Mouse (Mus musculus) testis, adult 2 months (tissue): Measurements from ENCODE around the gene Lhfpl5. TPM values are rescaled to one million over a fixed set of nuclear protein-coding genes. Genes with fewer than 3 reads are reported as not detected.

Source experiments
- H3K27ac ChIP-seq: fragments of 200-500 bp; 2 replicates; pipeline ENCODE4 v1.5.1; 2012; ENCODE audit warnings: low read depth, low read length; ENCODE audit not compliant: control insufficient read depth, insufficient read depth
- H3K27me3 ChIP-seq: fragments of 200-500 bp; 2 replicates; pipeline ENCODE4 v1.6.1; 2012; ENCODE audit warnings: mild to moderate bottlenecking, low read length, moderate library complexity; ENCODE audit not compliant: control insufficient read depth, insufficient read depth
- H3K36me3 ChIP-seq: fragments of 200-500 bp; 2 replicates; pipeline ENCODE4 v1.6.1; 2012; ENCODE audit warnings: mild to moderate bottlenecking, low read length; ENCODE audit not compliant: control insufficient read depth, insufficient read depth
- H3K4me1 ChIP-seq: fragments of 200-500 bp; 2 replicates; pipeline ENCODE4 v1.6.1; 2012; ENCODE audit warnings: low read length; ENCODE audit not compliant: control insufficient read depth, insufficient read depth
- H3K4me3 ChIP-seq: fragments of 200-500 bp; 2 replicates; pipeline ENCODE4 v1.5.1; 2012; ENCODE audit warnings: low read depth, mild to moderate bottlenecking, low read length, moderate library complexity, mixed read lengths; ENCODE audit not compliant: control insufficient read depth
- CTCF ChIP-seq: fragments of 200-500 bp; IDR thresholded peaks from 2 replicates; pipeline ENCODE4 v1.5.1; 2012; ENCODE audit warnings: low read depth, mild to moderate bottlenecking, inconsistent platforms, low read length, moderate library complexity; ENCODE audit not compliant: control insufficient read depth, insufficient read depth, insufficient replicate concordance
- POLR2A ChIP-seq: fragments of 200-500 bp; IDR thresholded peaks from 2 replicates; pipeline ENCODE4 v1.6.1; 2012; ENCODE audit warnings: low read depth, mild to moderate bottlenecking, inconsistent platforms, low read length, moderate library complexity; ENCODE audit not compliant: control insufficient read depth
- polyA plus RNA-seq: library from polyadenylated mRNA; depleted of rRNA; stranded (reverse); fragments of >200 nt; gene quantifications from 2 replicates; pipeline ENCODE4 v1.2.3, GENCODE M21; 2012

Gene Lhfpl5
- polyA plus RNA-seq, 1 experiment, result 0.10 TPM

- H3K36me3 ChIP-seq, result no peaks in the 10 kb centered on the region
- TF ChIP-seq POLR2A (no peak), CTCF (no peak)
- no peak overlapping the region for H3K4me3 ChIP-seq
- no peak overlapping the region for H3K27ac ChIP-seq
- no peaks in the 10 kb centered on the region for H3K27me3 ChIP-seq
- H3K4me1 ChIP-seq, result peaks cover 11% of the 10 kb centered on the region
Measured at GRCm38 (mm10) chr17:28572941-28573340, 2.5 kb upstream of the Lhfpl5 start.

DNA sequence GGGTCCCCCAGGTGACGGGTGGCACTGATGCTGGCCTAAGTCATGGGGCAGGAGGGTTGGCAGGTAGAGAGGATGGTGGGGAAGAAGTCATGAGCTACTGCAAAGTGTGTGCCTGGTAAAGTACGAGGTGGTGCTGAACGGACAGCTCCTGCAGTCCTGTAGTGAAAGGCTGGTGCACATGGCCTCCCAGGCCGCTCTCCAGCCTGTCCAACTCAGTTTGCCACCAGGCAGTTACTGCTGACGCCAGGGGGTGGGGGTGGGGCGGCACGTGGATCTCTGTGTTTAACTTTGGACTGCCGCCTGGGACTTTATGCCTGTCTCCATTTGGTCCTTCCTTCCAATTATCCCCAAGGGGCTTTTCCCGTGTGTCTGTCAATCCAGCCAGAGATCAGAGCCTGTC lies 5.0 kb downstream of the Lhfpl5 start:
- Histone ChIP-seq H3K4me3 (no peak overlapping the region), H3K4me1 (peaks cover 10% of the 10 kb centered on the region), H3K36me3 (no peaks in the 10 kb centered on the region), H3K27ac (no peak overlapping the region), H3K27me3 (no peaks in the 10 kb centered on the region)
- no peak for TF ChIP-seq CTCF
- TF ChIP-seq POLR2A, result no peak

DNA sequence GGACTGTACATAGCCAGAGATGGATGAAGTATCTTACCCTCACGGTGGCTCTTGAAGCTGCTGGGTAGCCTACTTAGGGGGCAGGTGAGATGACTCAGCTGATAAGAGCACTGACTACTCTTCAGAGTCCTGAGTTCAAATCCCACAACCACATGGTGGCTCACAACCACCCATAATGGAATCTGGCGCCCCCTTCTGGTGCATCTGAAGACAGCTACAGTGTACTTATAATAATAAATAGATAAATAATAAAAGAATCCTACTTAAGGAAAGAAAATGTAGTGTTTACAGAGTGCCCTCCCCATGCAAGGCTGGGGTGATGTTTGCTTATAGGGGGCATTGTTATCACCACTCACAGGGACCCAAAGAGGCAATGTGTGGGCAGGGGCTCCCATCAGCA lies 5.6 kb downstream of the Lhfpl5 start:
- Histone ChIP-seq H3K4me3 (no peak overlapping the region), H3K27me3 (no peaks in the 10 kb centered on the region), H3K27ac (no peak overlapping the region), H3K4me1 (peaks cover 4% of the 10 kb centered on the region), H3K36me3 (no peaks in the 10 kb centered on the region)
- TF ChIP-seq CTCF (no peak), POLR2A (no peak)

DNA sequence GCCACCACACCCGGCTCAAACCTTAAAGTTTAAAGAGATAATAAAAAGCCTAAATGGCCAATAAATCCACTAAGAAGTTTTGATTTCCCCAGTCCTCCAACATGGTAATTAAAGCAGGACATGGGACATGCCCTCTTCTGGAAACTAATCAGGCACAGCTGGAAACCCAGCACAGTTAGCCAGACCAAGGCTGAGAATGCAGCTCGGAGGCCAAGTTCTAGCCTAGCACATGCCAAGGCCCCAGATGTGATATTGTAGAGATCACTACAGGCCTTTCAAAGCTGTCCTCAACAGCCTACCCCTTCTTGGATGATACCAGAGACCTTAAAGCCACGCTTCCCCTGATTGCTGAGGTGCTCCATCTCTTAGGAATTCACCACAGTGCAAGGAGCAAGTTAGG lies 11.1 kb downstream of the Lhfpl5 start:
- TF ChIP-seq POLR2A (no peak), CTCF (no peak)
- H3K27me3 ChIP-seq, result no peaks in the 10 kb centered on the region
- peaks cover 3% of the 10 kb centered on the region for H3K36me3 ChIP-seq
- H3K4me3 ChIP-seq, result no peak overlapping the region
- no peak overlapping the region for H3K27ac ChIP-seq
- no peaks in the 10 kb centered on the region; the same call in 1 of the 2 replicates for H3K4me1 ChIP-seq

DNA sequence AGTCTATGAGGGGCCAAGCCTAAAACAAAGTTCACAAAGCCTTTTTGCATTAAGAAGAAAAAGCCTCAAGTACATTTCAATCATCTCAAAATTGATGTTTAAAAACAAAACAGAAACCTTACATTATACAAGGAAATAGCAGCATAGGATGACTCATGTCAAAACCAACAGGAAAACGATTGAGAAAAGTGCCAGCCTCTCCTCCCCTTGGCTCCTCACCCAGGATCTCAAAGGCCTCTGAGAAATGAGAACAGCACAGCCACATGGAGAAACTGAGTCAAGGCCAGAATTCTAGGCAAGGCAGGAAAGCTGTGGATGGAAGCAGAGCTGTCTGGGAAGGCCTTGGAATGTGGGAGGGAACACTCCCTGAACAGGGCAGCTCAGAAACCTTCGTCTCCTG lies 13.2 kb downstream of the Lhfpl5 start:
- Histone ChIP-seq H3K36me3 (peaks cover 5% of the 10 kb centered on the region), H3K4me1 (no peaks in the 10 kb centered on the region; the same call in 1 of the 2 replicates), H3K4me3 (no peak overlapping the region), H3K27ac (no peak overlapping the region), H3K27me3 (no peaks in the 10 kb centered on the region)
- TF ChIP-seq CTCF, result no peak
- TF ChIP-seq POLR2A, result no peak

DNA sequence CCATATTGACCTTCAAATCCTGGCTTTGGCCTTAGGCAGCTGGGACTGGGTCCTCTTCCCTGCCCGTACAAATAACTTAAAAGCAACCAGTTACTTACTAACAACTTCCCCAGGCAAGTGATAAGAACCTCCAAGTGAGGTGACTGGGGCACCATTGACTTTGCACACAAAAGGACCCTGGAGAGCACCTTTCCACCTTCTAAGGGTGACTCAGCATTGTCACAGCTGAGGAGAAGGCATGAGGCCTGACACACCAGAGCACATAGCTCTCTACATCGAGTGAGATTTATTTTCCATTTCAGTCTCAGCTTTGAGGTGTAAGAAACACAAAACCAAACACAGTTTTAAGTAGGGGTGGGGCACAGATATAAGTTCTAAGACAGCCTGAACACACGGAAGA lies 15.2 kb downstream of the Lhfpl5 start:
- TF ChIP-seq CTCF (no peak), POLR2A (no peak)
- H3K4me3 ChIP-seq, result no peak overlapping the region
- no peaks in the 10 kb centered on the region; the same call in 1 of the 2 replicates for H3K4me1 ChIP-seq
- H3K27me3 ChIP-seq, result no peaks in the 10 kb centered on the region
- peaks cover 6% of the 10 kb centered on the region for H3K36me3 ChIP-seq
- H3K27ac ChIP-seq, result no peak overlapping the region

GRCm38 (mm10) chr17:28591476-28591875 lies 16.0 kb downstream of the Lhfpl5 start:
- H3K27me3 ChIP-seq, result no peaks in the 10 kb centered on the region
- peak overlapping the region; percentile 75 for H3K27ac ChIP-seq
- peaks cover 6% of the 10 kb centered on the region for H3K36me3 ChIP-seq
- no peak for TF ChIP-seq CTCF
- TF ChIP-seq POLR2A, result no peak
- no peaks in the 10 kb centered on the region; the same call in 1 of the 2 replicates for H3K4me1 ChIP-seq
- no peak overlapping the region for H3K4me3 ChIP-seq

- H3K4me3 ChIP-seq, result no peak overlapping the region
- H3K27ac ChIP-seq, result no peak overlapping the region
- H3K4me1 ChIP-seq, result no peaks in the 10 kb centered on the region; the same call in 1 of the 2 replicates
- TF ChIP-seq POLR2A (no peak), CTCF (peak; percentile 73)
- no peaks in the 10 kb centered on the region for H3K27me3 ChIP-seq
- H3K36me3 ChIP-seq, result peaks cover 8% of the 10 kb centered on the region
Measured at GRCm38 (mm10) chr17:28592998-28593397, 17.6 kb downstream of the Lhfpl5 start.
